Mouse (Mus musculus): ENCODE results near the gene Ccdc171.

DNA sequence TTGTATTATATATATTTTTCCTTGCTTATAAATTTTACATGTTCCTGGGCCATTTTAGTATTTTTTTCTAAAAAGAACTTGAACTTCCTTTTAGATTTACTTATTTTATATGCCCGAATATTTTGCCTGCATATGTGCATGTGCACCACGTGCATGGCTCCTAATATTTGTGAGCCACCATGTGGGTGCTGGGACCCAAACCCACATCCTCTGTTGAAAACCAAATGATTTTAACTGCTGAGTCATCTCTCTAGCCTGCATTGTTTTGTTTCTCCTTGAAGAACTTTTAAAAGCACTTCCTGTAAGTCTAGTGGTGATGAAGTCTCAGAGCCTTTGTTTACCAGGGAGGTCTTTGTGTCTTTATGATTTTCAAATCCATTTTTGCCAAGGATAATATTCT is 259.8 kb downstream of the Ccdc171 start:
- TF ChIP-seq CTCF (IDR thresholded peaks at IDR 0.05; ENCODE audit: low read depth, low read length) = no peak
- TF ChIP-seq GATA1 (IDR thresholded peaks at IDR 0.05; ENCODE audit: borderline replicate concordance, low read length) = no peak

All from G1E (cell line).